In the genomic region with DNA sequence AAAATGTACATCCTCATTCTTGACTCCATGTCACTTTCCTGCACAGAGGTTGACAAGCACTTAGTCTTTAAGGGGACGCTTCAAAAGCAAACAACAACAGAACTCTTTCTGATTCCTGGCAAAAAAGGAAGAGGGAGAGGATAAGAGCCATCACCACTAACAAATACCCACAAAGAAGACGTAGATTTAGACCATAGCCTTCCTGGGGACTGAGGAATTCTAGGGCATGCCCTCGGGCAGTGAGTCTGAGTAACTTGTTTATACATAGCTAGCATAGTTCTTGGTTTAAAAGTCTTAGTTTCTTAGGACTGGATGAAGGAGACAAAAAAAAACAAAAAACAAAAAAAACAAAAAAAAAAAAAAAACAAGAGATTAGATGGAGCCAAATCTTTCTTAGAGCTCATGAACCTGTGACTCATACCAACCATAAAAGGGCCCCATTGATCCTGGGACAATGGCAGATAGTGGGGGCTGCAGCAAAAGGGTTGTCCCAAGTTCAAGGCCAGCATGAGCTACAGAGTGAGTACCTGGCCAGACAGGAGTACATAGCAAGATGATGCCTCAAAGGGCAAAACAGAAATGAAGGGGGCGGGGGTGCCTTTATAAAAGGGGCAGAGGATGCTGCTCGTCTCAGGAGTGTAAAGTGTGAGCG, we compare ENCODE assay signal across 1 mouse cellular context.
TF ChIP-seq lines count a peak whose summit lies in the region.

No protein-coding gene starts in this region.

TF ChIP-seq in myocyte, 11 proteins besides CTCF, POLR2A, EP300 and RAD21 (continued from another document):
- TF ChIP-seq POLR2AphosphoS2 (IDR thresholded peaks at IDR 0.05; ENCODE audit: insufficient read length, low read depth) (no peak), TCF12 (IDR thresholded peaks at IDR 0.05; ENCODE audit: insufficient read depth, poor library complexity, severe bottlenecking) (no peak), REST (IDR thresholded peaks at IDR 0.05; ENCODE audit: insufficient read depth, insufficient read length) (no peak), CEBPB (IDR thresholded peaks at IDR 0.05; ENCODE audit: insufficient read depth, poor library complexity, severe bottlenecking) (no peak)
